Mouse (Mus musculus): ENCODE results near the gene Cct2. TPM values are rescaled to one million over a fixed set of nuclear protein-coding genes. Genes with fewer than 3 reads are reported as not detected.

The Cct2 gene
- polyA plus RNA-seq, 1 experiment from 2014 or later = 115 TPM

DNA sequence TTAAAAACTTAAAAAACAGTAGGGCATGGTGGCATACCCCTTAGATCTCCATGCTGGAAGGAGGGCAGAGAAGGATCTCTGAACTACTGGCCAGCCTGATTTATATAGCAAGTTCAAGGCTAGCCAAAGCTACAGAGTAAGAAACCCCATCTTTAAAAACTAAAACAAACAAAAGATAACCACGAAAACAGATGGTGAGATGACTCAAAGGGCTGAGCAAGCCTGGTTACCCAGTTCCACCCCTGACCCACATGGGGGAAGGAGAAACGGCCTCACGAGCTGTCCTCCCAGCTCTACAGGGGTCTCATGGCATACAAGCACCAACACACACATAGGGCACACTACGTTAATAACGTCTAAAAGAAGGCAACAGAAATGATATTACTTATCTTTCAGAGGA is 36.6 kb upstream of the Cct2 start:
- no peak overlapping the region for H3K4me3 ChIP-seq (ENCODE audit: low read depth, low read length)
- H3K9me3 ChIP-seq (replicated peaks; ENCODE audit: control insufficient read depth, low read length) = no peaks in the 10 kb centered on the region
- H3K4me1 ChIP-seq (ENCODE audit: control insufficient read depth, low read depth, low read length) = peaks cover 43% of the 10 kb centered on the region
- H3K27me3 ChIP-seq (ENCODE audit: control insufficient read depth, insufficient read depth, low read depth, low read length) = no peaks in the 10 kb centered on the region
- ATAC-seq (ENCODE audit: low read depth) = no peak
- H3K36me3 ChIP-seq (ENCODE audit: control insufficient read depth, insufficient read depth) = no peaks in the 10 kb centered on the region; the same call in 1 of the 2 replicates
- no peak overlapping the region for H3K9ac ChIP-seq (ENCODE audit: low read depth, low read length)
- peak overlapping the region; percentile 42; the same call in 1 of the 2 replicates for H3K27ac ChIP-seq (ENCODE audit: low read length)
- no peak overlapping the region for H3K4me2 ChIP-seq (ENCODE audit: low read depth, low read length)
- WGBS (ENCODE audit: insufficient replicate concordance) = 66% methylated on average over 5 of the region's 5 CpGs

DNA sequence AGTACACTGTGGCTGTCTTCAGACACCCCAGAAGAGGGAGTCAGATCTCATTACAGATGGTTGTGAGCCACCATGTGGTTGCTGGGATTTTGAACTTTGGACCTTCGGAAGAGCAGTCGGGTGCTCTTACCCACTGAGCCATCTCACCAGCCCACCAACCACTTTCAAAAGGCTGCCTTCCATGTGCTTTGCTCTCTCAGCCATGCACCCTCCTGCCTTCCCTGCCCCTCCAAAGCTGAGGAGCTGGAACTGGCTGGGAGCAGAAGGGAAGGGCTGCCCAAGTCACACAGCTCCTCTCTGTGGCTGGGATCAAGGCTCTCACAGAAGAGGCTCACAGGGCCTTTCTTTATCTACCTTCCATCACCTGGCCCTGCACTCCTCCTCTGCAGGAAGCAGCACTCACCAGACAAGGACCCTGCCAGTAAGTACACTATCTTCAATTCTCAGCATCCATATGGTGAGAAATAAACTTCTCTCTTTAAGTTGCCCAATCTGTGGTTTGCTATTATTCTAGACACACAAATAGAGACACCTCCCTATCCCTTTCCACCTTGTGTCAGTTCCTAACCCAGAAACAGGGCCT is 33.6 kb upstream of the Cct2 start:
- 54% methylated on average over 2 of the region's 2 CpGs for WGBS (ENCODE audit: insufficient replicate concordance)
- Histone ChIP-seq H3K27ac (ENCODE audit: low read length) (peak overlapping the region; percentile 82), H3K4me1 (ENCODE audit: control insufficient read depth, low read depth, low read length) (peaks cover 19% of the 10 kb centered on the region)

DNA sequence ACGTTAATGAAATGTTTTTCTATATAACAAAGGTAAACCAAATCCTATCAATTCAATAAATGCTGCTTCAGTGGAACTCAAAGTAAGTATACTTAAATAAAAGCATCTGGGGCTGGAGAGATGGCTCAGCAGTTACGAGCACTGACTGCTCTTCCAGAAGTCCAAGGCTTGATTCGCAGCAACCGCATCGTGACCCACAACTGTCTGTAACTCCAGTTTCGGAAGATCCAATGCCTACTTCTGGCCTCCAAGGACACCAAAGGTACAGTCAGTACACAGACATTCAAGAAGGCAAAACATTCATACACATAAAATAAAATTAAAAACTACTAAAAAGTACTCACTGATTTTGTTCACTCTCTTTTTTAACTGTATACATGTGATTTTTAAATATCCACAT is 32.5 kb upstream of the Cct2 start:
- Histone ChIP-seq H3K36me3 (ENCODE audit: control insufficient read depth, insufficient read depth) (peaks cover 7% of the 10 kb centered on the region; the same call in 1 of the 2 replicates), H3K4me1 (ENCODE audit: control insufficient read depth, low read depth, low read length) (peaks cover 19% of the 10 kb centered on the region), H3K27ac (ENCODE audit: low read length) (no peak overlapping the region)

More for the DNA sequence above, 33.6 kb upstream of the Cct2 start:
- Histone ChIP-seq H3K4me2 (ENCODE audit: low read depth, low read length) (peak overlapping the region; percentile 24), H3K4me3 (ENCODE audit: low read depth, low read length) (no peak overlapping the region), H3K9ac (ENCODE audit: low read depth, low read length) (peak overlapping the region; percentile 1), H3K36me3 (ENCODE audit: control insufficient read depth, insufficient read depth) (peaks cover 7% of the 10 kb centered on the region; the same call in 1 of the 2 replicates), H3K9me3 (replicated peaks; ENCODE audit: control insufficient read depth, low read length) (no peaks in the 10 kb centered on the region), H3K27me3 (ENCODE audit: control insufficient read depth, insufficient read depth, low read depth, low read length) (no peaks in the 10 kb centered on the region)
- ATAC-seq (ENCODE audit: low read depth) = peak; percentile 91

DNA sequence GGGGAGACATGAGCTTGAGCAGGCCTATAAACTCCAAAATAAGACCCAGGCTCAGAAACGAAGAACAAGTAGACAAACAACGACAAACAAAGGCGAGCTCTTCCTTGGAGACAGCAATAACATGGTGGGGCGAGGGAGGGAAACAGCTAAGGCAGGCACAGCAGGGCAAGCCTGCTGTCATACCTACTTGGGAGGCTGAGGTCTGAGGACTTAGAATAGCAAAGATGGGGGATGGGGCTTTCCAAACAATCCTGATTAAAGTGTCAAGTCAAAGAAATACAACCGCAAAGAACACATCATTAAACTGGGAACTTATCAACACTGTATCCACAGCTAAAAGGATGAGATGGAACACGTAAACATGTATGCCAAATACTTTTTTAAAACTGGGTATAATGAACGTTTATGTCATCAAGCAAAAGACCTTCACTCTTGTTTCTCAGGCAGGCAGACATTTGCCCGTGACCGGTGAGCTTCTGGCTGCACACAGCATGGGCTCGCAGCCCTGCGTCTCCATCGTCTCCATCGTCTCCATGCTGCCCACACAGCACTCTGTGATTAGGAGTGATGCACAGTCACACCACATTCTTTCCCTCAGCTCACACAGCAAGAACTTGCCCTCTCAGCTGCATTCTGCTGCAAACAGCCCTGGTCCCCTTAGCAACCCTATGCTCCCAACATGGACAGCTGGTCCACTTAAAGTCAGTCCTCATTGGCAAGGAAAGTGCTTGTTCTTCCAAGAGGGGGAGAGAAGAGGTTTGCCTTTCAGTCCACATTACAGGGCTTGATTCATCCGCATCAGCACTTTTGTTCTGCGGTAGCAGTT is 31.1 kb upstream of the Cct2 start:
- no peak for ATAC-seq (ENCODE audit: low read depth)
- peaks cover 19% of the 10 kb centered on the region for H3K4me1 ChIP-seq (ENCODE audit: control insufficient read depth, low read depth, low read length)
- WGBS (ENCODE audit: insufficient replicate concordance) = 78% methylated on average over 15 of the region's 15 CpGs

More for the DNA sequence above, 32.5 kb upstream of the Cct2 start:
- H3K27me3 ChIP-seq (ENCODE audit: control insufficient read depth, insufficient read depth, low read depth, low read length) = no peaks in the 10 kb centered on the region
- H3K9me3 ChIP-seq (replicated peaks; ENCODE audit: control insufficient read depth, low read length) = no peaks in the 10 kb centered on the region
- no peak overlapping the region for H3K4me2 ChIP-seq (ENCODE audit: low read depth, low read length)
- no peak for ATAC-seq (ENCODE audit: low read depth)
- H3K9ac ChIP-seq (ENCODE audit: low read depth, low read length) = no peak overlapping the region
- WGBS (ENCODE audit: insufficient replicate concordance) = 89% methylated on average over 6 of the region's 6 CpGs
- H3K4me3 ChIP-seq (ENCODE audit: low read depth, low read length) = no peak overlapping the region

DNA sequence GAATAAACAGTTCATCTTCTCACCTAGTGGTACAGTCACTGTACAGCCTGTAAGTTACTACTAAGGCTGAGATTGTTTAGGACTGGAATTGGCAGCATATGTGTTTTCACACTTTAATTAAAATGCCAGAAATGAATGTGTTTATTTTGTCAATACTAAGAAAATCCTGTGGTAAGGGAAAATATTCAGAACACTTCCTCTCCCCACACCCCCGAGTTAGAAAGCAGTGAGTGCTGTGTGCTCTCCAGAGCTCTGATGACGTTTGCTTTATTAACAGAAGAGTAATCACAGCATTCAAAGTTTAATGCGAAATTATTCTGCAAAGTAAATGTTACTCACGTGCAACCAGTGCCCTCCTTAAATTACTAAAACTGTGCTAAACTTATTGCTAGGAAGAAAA is 26.0 kb upstream of the Cct2 start:
- ATAC-seq (ENCODE audit: low read depth) = no peak
- 65% methylated on average over 4 of the region's 4 CpGs for WGBS (ENCODE audit: insufficient replicate concordance)
- no peak overlapping the region for H3K4me2 ChIP-seq (ENCODE audit: low read depth, low read length)
- peaks cover 17% of the 10 kb centered on the region for H3K36me3 ChIP-seq (ENCODE audit: control insufficient read depth, insufficient read depth)
- no peak overlapping the region for H3K9ac ChIP-seq (ENCODE audit: low read depth, low read length)
- H3K4me3 ChIP-seq (ENCODE audit: low read depth, low read length) = no peak overlapping the region
- no peaks in the 10 kb centered on the region for H3K4me1 ChIP-seq (ENCODE audit: control insufficient read depth, low read depth, low read length)
- no peaks in the 10 kb centered on the region for H3K9me3 ChIP-seq (replicated peaks; ENCODE audit: control insufficient read depth, low read length)
- no peak overlapping the region for H3K27ac ChIP-seq (ENCODE audit: low read length)
- H3K27me3 ChIP-seq (ENCODE audit: control insufficient read depth, insufficient read depth, low read depth, low read length) = no peaks in the 10 kb centered on the region

More for the DNA sequence above, 31.1 kb upstream of the Cct2 start:
- no peak overlapping the region for H3K27ac ChIP-seq (ENCODE audit: low read length)
- no peaks in the 10 kb centered on the region for H3K27me3 ChIP-seq (ENCODE audit: control insufficient read depth, insufficient read depth, low read depth, low read length)
- no peak overlapping the region for H3K4me3 ChIP-seq (ENCODE audit: low read depth, low read length)
- no peak overlapping the region for H3K9ac ChIP-seq (ENCODE audit: low read depth, low read length)
- H3K4me2 ChIP-seq (ENCODE audit: low read depth, low read length) = no peak overlapping the region
- H3K36me3 ChIP-seq (ENCODE audit: control insufficient read depth, insufficient read depth) = peaks cover 7% of the 10 kb centered on the region; the same call in 1 of the 2 replicates
- no peaks in the 10 kb centered on the region for H3K9me3 ChIP-seq (replicated peaks; ENCODE audit: control insufficient read depth, low read length)

DNA sequence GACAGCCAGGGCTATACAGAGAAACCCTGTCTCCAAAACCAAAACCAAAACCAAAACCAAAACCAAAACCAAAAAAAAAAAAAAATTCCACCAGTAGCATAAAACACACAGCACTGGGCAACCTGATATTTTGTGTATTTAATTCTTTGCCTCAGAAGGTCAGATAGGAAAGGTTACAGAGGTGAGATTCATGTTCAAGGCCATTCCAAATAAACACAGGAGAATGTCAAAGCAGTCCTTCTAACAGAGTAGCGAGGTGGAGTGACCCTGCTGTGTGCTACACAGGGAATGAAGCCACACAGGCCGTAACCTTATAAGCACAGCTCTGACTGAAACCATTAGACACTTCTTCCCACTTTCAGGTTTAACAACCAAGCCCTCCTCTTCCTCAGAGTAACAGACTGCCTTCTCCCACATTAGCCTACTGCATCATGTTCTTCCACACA is 18.3 kb upstream of the Cct2 start:
- H3K36me3 ChIP-seq (ENCODE audit: control insufficient read depth, insufficient read depth) = peaks cover 43% of the 10 kb centered on the region
- WGBS (ENCODE audit: insufficient replicate concordance) = 82% methylated on average over 2 of the region's 2 CpGs
- no peaks in the 10 kb centered on the region for H3K9me3 ChIP-seq (replicated peaks; ENCODE audit: control insufficient read depth, low read length)
- H3K4me2 ChIP-seq (ENCODE audit: low read depth, low read length) = no peak overlapping the region
- H3K4me1 ChIP-seq (ENCODE audit: control insufficient read depth, low read depth, low read length) = peaks cover 7% of the 10 kb centered on the region
- no peak overlapping the region for H3K9ac ChIP-seq (ENCODE audit: low read depth, low read length)
- H3K27ac ChIP-seq (ENCODE audit: low read length) = no peak overlapping the region
- no peaks in the 10 kb centered on the region for H3K27me3 ChIP-seq (ENCODE audit: control insufficient read depth, insufficient read depth, low read depth, low read length)
- peak; percentile 62 for ATAC-seq (ENCODE audit: low read depth)
- H3K4me3 ChIP-seq (ENCODE audit: low read depth, low read length) = no peak overlapping the region

DNA sequence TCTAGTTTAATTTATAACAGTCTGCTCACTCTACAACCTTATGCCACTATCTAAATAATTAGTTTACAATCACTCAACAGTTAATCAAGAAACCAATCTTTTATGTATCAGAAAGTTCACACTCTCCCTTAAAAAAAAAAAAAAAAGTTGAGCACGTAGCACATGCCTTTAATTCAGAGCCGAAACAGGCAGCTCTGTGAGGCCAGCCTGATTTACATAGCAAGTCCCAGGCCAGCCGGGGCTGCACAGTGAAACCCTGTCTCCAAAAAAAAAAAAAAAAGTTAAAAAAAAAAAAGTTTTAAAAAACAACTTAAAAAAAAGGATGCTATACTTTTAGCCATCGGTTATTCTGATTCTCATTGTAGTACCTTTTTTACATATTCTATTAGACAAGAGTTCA is 17.7 kb upstream of the Cct2 start:
- H3K27me3 ChIP-seq (ENCODE audit: control insufficient read depth, insufficient read depth, low read depth, low read length) = no peaks in the 10 kb centered on the region
- ATAC-seq (ENCODE audit: low read depth) = no peak
- H3K9me3 ChIP-seq (replicated peaks; ENCODE audit: control insufficient read depth, low read length) = no peaks in the 10 kb centered on the region
- peaks cover 49% of the 10 kb centered on the region for H3K36me3 ChIP-seq (ENCODE audit: control insufficient read depth, insufficient read depth)
- no peak overlapping the region for H3K9ac ChIP-seq (ENCODE audit: low read depth, low read length)
- 81% methylated on average over 4 of the region's 4 CpGs for WGBS (ENCODE audit: insufficient replicate concordance)
- H3K4me2 ChIP-seq (ENCODE audit: low read depth, low read length) = no peak overlapping the region
- H3K4me1 ChIP-seq (ENCODE audit: control insufficient read depth, low read depth, low read length) = peaks cover 7% of the 10 kb centered on the region
- no peak overlapping the region for H3K27ac ChIP-seq (ENCODE audit: low read length)
- no peak overlapping the region for H3K4me3 ChIP-seq (ENCODE audit: low read depth, low read length)

DNA sequence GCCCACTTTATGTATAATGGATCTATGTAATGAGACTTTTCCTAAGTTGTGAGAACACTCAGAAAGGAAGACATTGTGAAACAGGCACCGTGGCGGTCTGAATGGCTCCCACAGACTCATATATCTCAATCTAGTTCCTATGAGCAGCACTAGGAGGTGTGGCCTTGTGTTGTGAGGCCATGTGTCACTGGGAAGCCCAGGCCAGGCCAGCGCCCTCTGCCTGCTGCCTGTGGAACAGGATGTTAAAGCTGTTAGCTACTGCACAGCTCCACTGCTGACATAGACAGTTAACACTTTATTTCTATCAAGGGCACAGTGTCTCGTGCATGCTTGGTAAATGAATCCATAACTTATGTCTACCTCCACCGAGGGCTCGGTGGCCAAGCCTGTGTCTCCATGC is 14.7 kb upstream of the Cct2 start:
- no peak overlapping the region for H3K27ac ChIP-seq (ENCODE audit: low read length)
- H3K36me3 ChIP-seq (ENCODE audit: control insufficient read depth, insufficient read depth) = peaks cover 45% of the 10 kb centered on the region
- peak; percentile 57; the same call in 1 of the 2 replicates for ATAC-seq (ENCODE audit: low read depth)
- no peaks in the 10 kb centered on the region for H3K9me3 ChIP-seq (replicated peaks; ENCODE audit: control insufficient read depth, low read length)
- peaks cover 7% of the 10 kb centered on the region for H3K4me1 ChIP-seq (ENCODE audit: control insufficient read depth, low read depth, low read length)
- H3K27me3 ChIP-seq (ENCODE audit: control insufficient read depth, insufficient read depth, low read depth, low read length) = no peaks in the 10 kb centered on the region
- H3K4me2 ChIP-seq (ENCODE audit: low read depth, low read length) = no peak overlapping the region
- 62% methylated on average over 6 of the region's 6 CpGs for WGBS (ENCODE audit: insufficient replicate concordance)
- no peak overlapping the region for H3K9ac ChIP-seq (ENCODE audit: low read depth, low read length)
- H3K4me3 ChIP-seq (ENCODE audit: low read depth, low read length) = no peak overlapping the region

DNA sequence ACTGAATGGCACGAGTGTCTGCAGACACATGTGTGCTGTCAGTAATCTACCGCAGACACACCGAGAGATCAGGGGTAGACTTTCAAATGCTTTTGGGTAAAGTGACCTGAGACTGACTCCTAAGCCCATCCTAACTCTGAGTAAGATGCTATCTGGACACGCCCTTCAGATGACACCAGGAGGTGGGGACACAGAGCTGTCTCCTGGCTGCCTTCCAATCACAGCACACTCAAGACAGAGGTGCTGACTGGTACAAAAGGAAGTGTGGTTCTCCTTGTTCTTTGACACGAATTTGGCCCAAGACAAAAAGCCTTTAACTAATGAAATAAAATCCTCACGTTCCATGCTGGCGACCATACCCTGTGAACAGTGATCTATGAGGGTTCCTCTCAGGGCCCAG is 9.6 kb upstream of the Cct2 start:
- no peak for ATAC-seq (ENCODE audit: low read depth)
- WGBS (ENCODE audit: insufficient replicate concordance) = 75% methylated on average over 7 of the region's 7 CpGs
- H3K27me3 ChIP-seq (ENCODE audit: control insufficient read depth, insufficient read depth, low read depth, low read length) = no peaks in the 10 kb centered on the region
- H3K27ac ChIP-seq (ENCODE audit: low read length) = no peak overlapping the region
- no peak overlapping the region for H3K4me2 ChIP-seq (ENCODE audit: low read depth, low read length)
- no peak overlapping the region for H3K4me3 ChIP-seq (ENCODE audit: low read depth, low read length)
- peaks cover 37% of the 10 kb centered on the region for H3K36me3 ChIP-seq (ENCODE audit: control insufficient read depth, insufficient read depth)
- no peaks in the 10 kb centered on the region for H3K9me3 ChIP-seq (replicated peaks; ENCODE audit: control insufficient read depth, low read length)
- H3K9ac ChIP-seq (ENCODE audit: low read depth, low read length) = no peak overlapping the region
- no peaks in the 10 kb centered on the region for H3K4me1 ChIP-seq (ENCODE audit: control insufficient read depth, low read depth, low read length)

Measured in liver, embryonic 16.5 days (tissue).